Mouse (Mus musculus) gastrocnemius, postnatal 36 days (tissue): ENCODE data around the gene Fam84b. TPM values are rescaled to one million over a fixed set of nuclear protein-coding genes. Genes with fewer than 3 reads are reported as not detected.

Source experiments
- total RNA-seq, 2 experiments: library from RNA; stranded (reverse); gene quantifications; 2 replicates each; pipeline ENCODE4 v1.2.3; 2021

Gene Fam84b
- total RNA-seq, 2 experiments from 2014 or later: 2.2 to 2.5 TPM

Other genes starting within 250 kb of the Fam84b start
- gene A1bg, start 69.2 kb upstream of the Fam84b start, total RNA-seq: not detected